Mouse (Mus musculus) cortical plate, adult 2 months (tissue): ENCODE data around the gene Eddm3b. TPM values are rescaled to one million over a fixed set of nuclear protein-coding genes. Genes with fewer than 3 reads are reported as not detected.

ENCODE experiments used
- H3K27ac ChIP-seq: fragments of 200-500 bp; 2 replicates; pipeline ENCODE4 v1.5.1; 2012; ENCODE audit warnings: low read length, control low read depth, inconsistent platforms; ENCODE audit not compliant: insufficient read depth
- H3K4me1 ChIP-seq: fragments of 200-500 bp; 2 replicates; pipeline ENCODE4 v1.6.1; 2011; ENCODE audit warnings: low read length; ENCODE audit not compliant: control insufficient read depth, insufficient read depth
- H3K4me3 ChIP-seq: fragments of 200-500 bp; 2 replicates; pipeline ENCODE4 v1.5.1; 2011; ENCODE audit warnings: mild to moderate bottlenecking, low read length, control low read depth; ENCODE audit not compliant: insufficient read depth
- CTCF ChIP-seq: fragments of 200-500 bp; IDR thresholded peaks from 2 replicates; pipeline ENCODE4 v1.5.1; 2011; ENCODE audit warnings: mild to moderate bottlenecking, control low read depth, low read length; ENCODE audit not compliant: insufficient read depth; ENCODE audit errors: extremely low read depth
- POLR2A ChIP-seq: fragments of 200-500 bp; IDR thresholded peaks from 2 replicates; pipeline ENCODE4 v1.6.1; 2011; ENCODE audit warnings: mild to moderate bottlenecking, low read length, control low read depth; ENCODE audit not compliant: insufficient read depth; ENCODE audit errors: extremely low read depth
- polyA plus RNA-seq: library from polyadenylated mRNA; depleted of rRNA; stranded (reverse); fragments of >200 nt; gene quantifications from 2 replicates; pipeline ENCODE4 v1.2.3, GENCODE M21; 2012

Eddm3b gene
- polyA plus RNA-seq, 1 experiment: not detected

GRCm38 (mm10) chr14:51142568-51142967 is 28.3 kb downstream of the Eddm3b start:
- no peak overlapping the region for H3K4me3 ChIP-seq
- no peak for TF ChIP-seq CTCF
- TF ChIP-seq POLR2A: no peak
- no peak overlapping the region for H3K27ac ChIP-seq
- H3K4me1 ChIP-seq: no peaks in the 10 kb centered on the region

DNA sequence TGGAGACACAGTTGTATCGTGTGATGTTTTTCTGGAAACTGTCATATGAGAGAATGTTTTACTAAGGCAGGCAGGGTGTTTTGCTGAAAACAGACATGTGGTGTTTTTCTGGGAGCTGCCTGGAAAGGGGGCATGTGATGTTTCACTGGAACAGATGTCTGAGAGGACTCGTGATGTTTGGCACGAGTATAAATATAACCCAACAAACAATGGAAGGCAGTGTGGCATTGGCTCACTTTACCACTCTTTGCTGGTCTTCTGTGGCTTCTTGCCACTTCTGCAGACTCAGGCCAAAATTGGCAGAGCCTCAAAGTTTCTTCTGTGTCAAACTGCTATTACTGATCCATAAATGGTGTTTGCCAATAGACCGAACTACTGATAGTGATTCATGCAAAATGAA is 29.1 kb downstream of the Eddm3b start:
- TF ChIP-seq POLR2A: no peak
- no peak for TF ChIP-seq CTCF
- no peak overlapping the region for H3K4me3 ChIP-seq
- no peaks in the 10 kb centered on the region for H3K4me1 ChIP-seq
- H3K27ac ChIP-seq: no peak overlapping the region

DNA sequence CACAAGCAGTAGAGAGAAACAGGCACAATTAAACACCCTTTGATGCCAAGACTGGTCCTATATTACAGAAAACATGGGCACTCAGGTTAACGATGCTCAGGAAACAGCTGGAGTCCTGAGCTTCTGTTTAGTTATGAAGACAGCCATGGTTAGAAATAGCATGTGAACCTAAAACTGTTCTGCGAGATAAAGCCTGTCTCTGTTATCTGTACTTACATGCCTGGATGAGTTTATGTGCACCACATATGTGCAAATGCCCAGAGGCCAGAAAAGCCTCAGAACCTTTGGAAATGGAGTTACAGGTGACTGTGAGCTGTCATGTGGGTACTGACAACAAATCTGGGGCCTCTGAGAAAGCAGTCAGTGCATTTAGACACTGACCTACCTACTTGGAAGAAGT is 29.7 kb downstream of the Eddm3b start:
- Histone ChIP-seq H3K4me3 (no peak overlapping the region), H3K27ac (no peak overlapping the region; the same call in 1 of the 2 replicates), H3K4me1 (no peaks in the 10 kb centered on the region)
- TF ChIP-seq CTCF: no peak
- no peak for TF ChIP-seq POLR2A

- H3K4me1 ChIP-seq: no peaks in the 10 kb centered on the region
- H3K27ac ChIP-seq: no peak overlapping the region
- TF ChIP-seq POLR2A: no peak
- no peak for TF ChIP-seq CTCF
- no peak overlapping the region for H3K4me3 ChIP-seq
These were observed 30.2 kb downstream of the Eddm3b start for GRCm38 (mm10) chr14:51144451-51144850.

DNA sequence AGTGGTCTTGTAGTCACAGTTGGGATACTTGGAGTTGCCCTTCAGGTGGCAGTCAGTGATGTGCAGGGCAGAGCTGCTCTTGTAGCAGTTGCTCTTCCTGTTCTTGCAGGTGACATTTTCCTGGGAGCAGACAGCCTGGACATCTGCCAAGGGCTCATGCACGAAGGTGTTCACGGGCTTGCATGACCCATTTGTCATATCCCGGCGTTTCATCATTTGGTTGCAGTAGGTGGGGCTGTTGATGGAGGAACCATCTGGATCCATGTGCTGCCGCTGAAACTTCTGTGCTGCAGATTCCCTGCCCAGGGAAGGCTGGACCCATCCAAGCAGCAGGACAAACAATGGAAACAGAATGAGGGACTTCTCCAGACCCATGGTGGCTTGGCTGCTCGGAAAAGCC is 31.3 kb downstream of the Eddm3b start:
- TF ChIP-seq POLR2A (no peak), CTCF (no peak)
- H3K27ac ChIP-seq: no peak overlapping the region
- no peak overlapping the region for H3K4me3 ChIP-seq
- H3K4me1 ChIP-seq: no peaks in the 10 kb centered on the region

DNA sequence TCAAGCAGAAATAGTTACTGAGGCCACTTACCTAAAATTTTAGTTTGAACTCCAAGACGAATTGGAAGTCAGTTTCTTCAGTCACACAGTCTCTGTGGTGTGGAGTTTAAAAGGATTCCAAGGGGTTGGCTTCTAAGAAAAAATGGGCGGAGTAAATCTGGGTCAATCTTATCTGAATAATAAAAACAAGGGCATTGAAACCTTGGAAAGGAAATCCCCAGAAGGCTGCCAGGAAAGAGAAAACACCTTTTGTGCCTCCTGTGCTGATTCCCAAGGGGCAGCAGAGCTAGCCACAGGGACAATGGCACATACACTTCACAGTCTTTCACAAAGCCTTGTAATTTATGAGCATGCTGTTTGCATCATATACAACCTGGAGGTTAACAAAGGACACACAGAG is 32.5 kb downstream of the Eddm3b start, which contains the start of gene Rnase1:
TSS of gene Rnase1 (minus strand) at position 101 of the 400 bp plus-strand sequence.
- H3K4me1 ChIP-seq: no peaks in the 10 kb centered on the region
- TF ChIP-seq CTCF (no peak), POLR2A (no peak)
- no peak within 1 kb of the TSS for H3K4me3 ChIP-seq
- H3K27ac ChIP-seq: no peak within 1 kb of the TSS

DNA sequence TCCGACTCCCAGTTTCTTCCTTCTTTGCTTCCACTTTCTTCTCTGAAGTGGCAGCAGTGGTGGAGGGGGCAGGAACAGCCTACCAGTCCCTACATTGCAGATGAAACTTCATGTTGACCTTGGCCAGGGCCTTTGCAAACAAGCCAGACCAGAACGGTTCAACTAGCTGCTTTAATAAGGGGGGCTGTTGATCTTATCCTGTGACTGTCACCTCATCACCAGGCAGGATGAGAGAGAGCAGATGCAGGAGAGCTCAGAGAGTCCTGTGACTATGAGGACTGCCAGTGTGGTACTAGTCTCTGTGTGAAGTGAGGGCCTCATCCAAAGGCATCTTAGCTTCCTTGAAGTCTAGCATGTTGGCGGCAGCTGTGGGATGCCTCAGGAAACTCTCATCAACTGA is 33.8 kb downstream of the Eddm3b start:
- Histone ChIP-seq H3K27ac (no peak overlapping the region), H3K4me1 (no peaks in the 10 kb centered on the region), H3K4me3 (no peak overlapping the region)
- TF ChIP-seq POLR2A: no peak
- TF ChIP-seq CTCF: no peak

- Histone ChIP-seq H3K27ac (no peak overlapping the region), H3K4me3 (no peak overlapping the region), H3K4me1 (no peaks in the 10 kb centered on the region)
- TF ChIP-seq POLR2A: no peak
- TF ChIP-seq CTCF: no peak
These were observed 34.9 kb downstream of the Eddm3b start for GRCm38 (mm10) chr14:51149164-51149563.

DNA sequence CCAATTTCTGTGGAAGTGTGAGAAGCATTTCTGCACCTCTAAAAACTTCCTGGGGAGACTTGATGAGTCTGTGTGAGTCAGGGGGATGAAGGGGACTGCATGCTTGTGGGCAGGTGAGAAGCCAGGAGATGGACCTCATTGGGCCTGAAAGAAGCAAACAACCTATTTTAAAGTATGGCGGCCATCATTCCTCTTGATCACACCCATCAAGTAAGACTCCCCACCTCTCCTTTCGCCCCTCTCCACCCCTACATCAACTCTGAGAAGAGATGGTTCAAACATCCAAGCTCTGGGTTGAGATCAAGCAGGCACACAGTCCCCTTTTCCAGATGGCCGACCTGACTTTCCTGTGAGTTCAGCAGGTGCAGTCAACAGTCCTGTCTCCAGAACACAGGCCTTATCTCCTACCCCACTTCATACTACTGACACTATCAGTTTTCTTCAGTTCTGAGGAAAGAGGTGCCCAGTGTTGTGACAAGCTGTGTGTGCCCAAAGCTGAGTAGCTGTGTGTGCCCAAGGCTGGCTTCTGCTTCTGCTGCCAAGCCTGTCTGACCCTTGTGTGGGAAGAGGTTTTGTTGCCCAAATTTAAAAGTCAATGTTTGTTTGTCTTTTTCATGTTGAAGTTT is 36.1 kb downstream of the Eddm3b start:
- no peak for TF ChIP-seq CTCF
- no peak for TF ChIP-seq POLR2A
- Histone ChIP-seq H3K4me3 (no peak overlapping the region), H3K4me1 (no peaks in the 10 kb centered on the region), H3K27ac (no peak overlapping the region)

- H3K4me3 ChIP-seq: no peak overlapping the region
- H3K4me1 ChIP-seq: no peaks in the 10 kb centered on the region
- H3K27ac ChIP-seq: no peak overlapping the region
- no peak for TF ChIP-seq POLR2A
- TF ChIP-seq CTCF: no peak
These were observed 38.1 kb downstream of the Eddm3b start for GRCm38 (mm10) chr14:51152249-51152870.
